16 mouse cellular contexts compared by ENCODE assay signal in the genomic region with DNA sequence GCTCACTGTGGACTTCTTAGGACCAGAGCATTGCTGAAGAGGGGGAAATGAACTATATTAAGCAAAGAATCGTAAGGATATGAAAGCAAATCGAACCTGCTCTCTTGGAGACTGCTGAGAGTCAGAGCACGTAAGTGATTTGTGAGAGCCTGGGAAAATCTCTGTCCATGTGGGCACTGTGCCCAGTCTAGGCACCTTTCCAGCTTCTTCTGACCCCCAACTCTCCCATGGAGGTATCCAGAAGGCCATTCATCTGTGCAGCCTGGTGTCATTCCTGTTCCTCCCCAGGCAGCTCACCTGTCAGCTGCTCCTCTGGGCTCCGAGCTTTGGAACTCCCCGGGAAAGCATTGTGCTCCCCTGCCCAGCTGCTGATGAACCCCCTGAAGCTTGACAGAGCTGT.
DNase-seq lines count a peak whose midpoint lies in the region; ATAC-seq and TF ChIP-seq lines count a peak whose summit lies in the region.
"Had no signal": no experiment of that assay in that cellular context is flagged by ENCODE, and none has a peak within 500 bp of the region (broad histone marks: within the 10 kb centered on the region; RNA-seq: fewer than 3 reads in every experiment).

No protein-coding gene starts in this region.

- no peak for TF ChIP-seq POLR2A in kidney, adult 2 months (IDR thresholded peaks at IDR 0.05; ENCODE audit: low read depth, low read length)

- 42% methylated on average over 5 of the region's 5 CpGs for WGBS in kidney, adult 2 months
- WGBS in kidney, embryonic 15.5 days: 63% methylated on average over 5 of the region's 5 CpGs
- 68% methylated on average over 5 of the region's 5 CpGs for WGBS in liver, embryonic 11.5 days

- H3K27me3 ChIP-seq in kidney, adult 2 months (replicated peaks; ENCODE audit: control insufficient read depth, insufficient read depth, low read length): no peaks in the 10 kb centered on the region; the same call in 1 of the 2 replicates
- no peaks in the 10 kb centered on the region for H3K27me3 ChIP-seq in kidney, embryonic 15.5 days
- no peaks in the 10 kb centered on the region for H3K27me3 ChIP-seq in liver, embryonic 11.5 days (replicated peaks; ENCODE audit: control insufficient read depth, insufficient read depth, low read length)
- H3K27me3 ChIP-seq: hindbrain, embryonic 15.5 days; liver, embryonic 15.5 days; stomach, embryonic 15.5 days had no signal

- peak; percentile 80 for DNase-seq in kidney, adult 2 months
- DNase-seq in adrenal gland, postnatal 25 days: peak; percentile 26
- DNase-seq in cerebellum, adult 8-10 months: peak; percentile 61
- peak; percentile 55 for DNase-seq in kidney, postnatal 10 days
- no peak for DNase-seq in thymus, postnatal 36 days
- no peak for DNase-seq in liver, embryonic 11.5 days (ENCODE audit: low spot score)
- DNase-seq: gastrocnemius, postnatal 14 days; right cerebral cortex, postnatal 4 days had no signal

- no peak for TF ChIP-seq CTCF in kidney, adult 2 months (conservative IDR thresholded peaks at IDR 0.05; ENCODE audit: insufficient read depth, insufficient read length, low read depth, low read length)

- no peaks in the 10 kb centered on the region for H3K4me1 ChIP-seq in kidney, adult 2 months (ENCODE audit: control insufficient read depth, insufficient read depth, low read length)
- H3K4me1 ChIP-seq in kidney, embryonic 15.5 days: no peaks in the 10 kb centered on the region
- H3K4me1 ChIP-seq in liver, embryonic 11.5 days (replicated peaks; ENCODE audit: control insufficient read depth, insufficient read depth, low read length): no peaks in the 10 kb centered on the region
- H3K4me1 ChIP-seq: limb, embryonic 10.5 days; liver, embryonic 15.5 days; stomach, embryonic 15.5 days had no signal

- H3K36me3 ChIP-seq in kidney, adult 2 months (ENCODE audit: control insufficient read depth, insufficient read depth, low read length): no peaks in the 10 kb centered on the region
- no peaks in the 10 kb centered on the region for H3K36me3 ChIP-seq in kidney, embryonic 15.5 days
- no peaks in the 10 kb centered on the region for H3K36me3 ChIP-seq in liver, embryonic 11.5 days (ENCODE audit: control insufficient read depth, insufficient read depth, low read length)
- H3K36me3 ChIP-seq: hindbrain, embryonic 15.5 days; limb, embryonic 10.5 days; liver, embryonic 15.5 days; stomach, embryonic 15.5 days had no signal

- no peak overlapping the region for H3K27ac ChIP-seq in kidney, adult 2 months (ENCODE audit: insufficient read depth, low read depth, low read length)
- H3K27ac ChIP-seq in kidney, embryonic 15.5 days: no peak overlapping the region
- H3K27ac ChIP-seq in liver, embryonic 11.5 days (ENCODE audit: low read depth, low read length): no peak overlapping the region
- H3K27ac ChIP-seq: hindbrain, embryonic 15.5 days; layer of hippocampus, adult 2 months; limb, embryonic 10.5 days; liver, embryonic 15.5 days; stomach, embryonic 15.5 days had no signal

- H3K4me3 ChIP-seq in kidney, adult 2 months (ENCODE audit: insufficient read depth, low read depth, low read length): no peak overlapping the region
- no peak overlapping the region for H3K4me3 ChIP-seq in kidney, embryonic 15.5 days (replicated peaks)
- H3K4me3 ChIP-seq in liver, embryonic 11.5 days (ENCODE audit: low read depth, low read length): no peak overlapping the region
- H3K4me3 ChIP-seq: hindbrain, embryonic 15.5 days; layer of hippocampus, adult 2 months; limb, embryonic 10.5 days; liver, embryonic 15.5 days; stomach, embryonic 15.5 days had no signal

- ATAC-seq in kidney, embryonic 15.5 days (replicated peaks; ENCODE audit: low FRiP score): no peak
- no peak for ATAC-seq in liver, embryonic 11.5 days (replicated peaks; ENCODE audit: low FRiP score)
- ATAC-seq: CD4-positive, CD25-positive, alpha-beta regulatory T cell, adult 4 months; forebrain, embryonic 16.5 days had no signal

- H3K4me2 ChIP-seq in kidney, embryonic 15.5 days: no peak overlapping the region
- H3K4me2 ChIP-seq in liver, embryonic 11.5 days: no peak overlapping the region
- H3K4me2 ChIP-seq: hindbrain, embryonic 15.5 days; liver, embryonic 15.5 days; stomach, embryonic 15.5 days had no signal

- H3K9ac ChIP-seq in kidney, embryonic 15.5 days: no peak overlapping the region
- no peak overlapping the region for H3K9ac ChIP-seq in liver, embryonic 11.5 days (ENCODE audit: low read depth, low read length)
- H3K9ac ChIP-seq: hindbrain, embryonic 15.5 days; liver, embryonic 15.5 days; stomach, embryonic 15.5 days had no signal

- H3K9me3 ChIP-seq in kidney, embryonic 15.5 days (replicated peaks): no peaks in the 10 kb centered on the region
- no peaks in the 10 kb centered on the region for H3K9me3 ChIP-seq in liver, embryonic 11.5 days (ENCODE audit: control insufficient read depth, low read length)
- H3K9me3 ChIP-seq: hindbrain, embryonic 15.5 days; limb, embryonic 10.5 days; liver, embryonic 15.5 days; stomach, embryonic 15.5 days had no signal

Comparison
In these comparisons a context has a peak if more than half of its experiments do, and no peak if none do; other contexts are left out.
1. DNase-seq: peak in kidney, adult 2 months (single experiment), adrenal gland, postnatal 25 days (single experiment), cerebellum, adult 8-10 months (single experiment) and kidney, postnatal 10 days (single experiment); none in thymus, postnatal 36 days (0 of 2) and liver, embryonic 11.5 days (single experiment).